Mouse (Mus musculus) lung, postnatal 0 days (tissue): Measurements from ENCODE around the gene Tceal5.

Experiments used
- CTCF ChIP-seq: IDR thresholded peaks from 2 replicates; pipeline ENCODE4 v1.5.1; 2016; ENCODE audit warnings: antibody characterized with exemption, mild to moderate bottlenecking
- EP300 ChIP-seq: IDR thresholded peaks from 2 replicates; pipeline ENCODE4 v1.6.1; 2016; ENCODE audit warnings: antibody characterized with exemption, mild to moderate bottlenecking, control low read depth

GRCm38 (mm10) chrX:136252023-136252729 is 48.5 kb upstream of the Tceal5 start:
- no peak for TF ChIP-seq EP300
- TF ChIP-seq CTCF: no peak
